Mouse (Mus musculus): ENCODE measurements around the gene Nmrk2.

- no peak for TF ChIP-seq CTCF (IDR thresholded peaks at IDR 0.05; ENCODE audit: low read depth, low read length)
- TF ChIP-seq POLR2A (IDR thresholded peaks at IDR 0.05; ENCODE audit: extremely low read depth, insufficient read depth, low read length): no peak
These were observed 1.1 kb downstream of the Nmrk2 start for GRCm38 (mm10) chr10:81200605-81201287.
